Mouse (Mus musculus): ENCODE data around the gene Fbxl17. TPM values are rescaled to one million over a fixed set of nuclear protein-coding genes. Genes with fewer than 3 reads are reported as not detected.

Fbxl17 gene
- total and polyA plus RNA-seq, 3 experiments: 7.8 to 25.9 (median 25.5) TPM

DNA sequence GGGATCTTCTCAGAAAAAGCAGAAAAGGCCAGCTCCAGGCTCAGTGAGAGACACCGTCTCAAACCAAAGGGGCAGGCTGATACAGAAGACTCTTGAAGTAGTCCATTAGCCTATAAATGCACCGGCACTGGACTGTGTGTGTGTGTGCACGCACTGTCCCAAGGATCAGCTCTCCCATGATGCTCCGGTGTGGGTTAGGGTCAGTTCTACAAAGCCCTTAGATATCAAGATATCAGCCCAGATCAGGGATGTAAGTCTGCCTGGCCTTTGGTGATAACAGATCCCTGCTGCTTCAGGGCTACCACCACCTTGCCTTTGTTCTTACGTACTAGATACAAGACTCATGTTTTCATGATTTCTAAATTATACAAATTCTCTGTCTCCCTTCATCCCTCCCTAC lies 294.5 kb downstream of the Fbxl17 start:
- no peaks in the 10 kb centered on the region for H3K79me2 ChIP-seq (replicated peaks; ENCODE audit: control insufficient read depth, insufficient read depth, low read length)
- intact Hi-C loops (cut with DNase I): no loop called here

GRCm38 (mm10) chr17:63203582-63204190 lies 296.1 kb downstream of the Fbxl17 start:
- H3K9ac ChIP-seq (ENCODE audit: low read depth, low read length): no peak overlapping the region
- H3K27me3 ChIP-seq (ENCODE audit: control insufficient read depth, insufficient read depth, low read length): no peaks in the 10 kb centered on the region
- DNase-seq: no peak
- no peak overlapping the region for H3K4me3 ChIP-seq
- no peak overlapping the region for H3K27ac ChIP-seq
- 80% methylated on average over 8 of the region's 8 CpGs for WGBS
- intact Hi-C loops (cut with DNase I): no loop called here
- H3K4me1 ChIP-seq (ENCODE audit: control insufficient read depth, insufficient read depth, low read length): no peaks in the 10 kb centered on the region
- no peak for TF ChIP-seq CTCF (IDR thresholded peaks at IDR 0.05)
- no peak for TF ChIP-seq POLR2A (IDR thresholded peaks at IDR 0.05; ENCODE audit: insufficient read depth, low read depth, low read length)
- no peak for TF ChIP-seq EP300 (IDR thresholded peaks at IDR 0.05; ENCODE audit: insufficient read depth, low read depth, low read length)
- no peaks in the 10 kb centered on the region for H3K79me2 ChIP-seq (replicated peaks; ENCODE audit: control insufficient read depth, insufficient read depth, low read length)
- no peaks in the 10 kb centered on the region for H3K36me3 ChIP-seq (ENCODE audit: control insufficient read depth, insufficient read depth, low read length)

More for the DNA sequence above, 294.5 kb downstream of the Fbxl17 start:
- Histone ChIP-seq H3K9ac (ENCODE audit: low read depth, low read length) (no peak overlapping the region), H3K4me1 (ENCODE audit: control insufficient read depth, insufficient read depth, low read length) (no peaks in the 10 kb centered on the region), H3K27me3 (ENCODE audit: control insufficient read depth, insufficient read depth, low read length) (no peaks in the 10 kb centered on the region), H3K4me3 (no peak overlapping the region), H3K36me3 (ENCODE audit: control insufficient read depth, insufficient read depth, low read length) (no peaks in the 10 kb centered on the region), H3K27ac (no peak overlapping the region)
- no peak for DNase-seq
- 93% methylated on average over 5 of the region's 5 CpGs for WGBS
- TF ChIP-seq EP300 (IDR thresholded peaks at IDR 0.05; ENCODE audit: insufficient read depth, low read depth, low read length) (no peak), CTCF (IDR thresholded peaks at IDR 0.05) (no peak), POLR2A (IDR thresholded peaks at IDR 0.05; ENCODE audit: insufficient read depth, low read depth, low read length) (no peak)

DNA sequence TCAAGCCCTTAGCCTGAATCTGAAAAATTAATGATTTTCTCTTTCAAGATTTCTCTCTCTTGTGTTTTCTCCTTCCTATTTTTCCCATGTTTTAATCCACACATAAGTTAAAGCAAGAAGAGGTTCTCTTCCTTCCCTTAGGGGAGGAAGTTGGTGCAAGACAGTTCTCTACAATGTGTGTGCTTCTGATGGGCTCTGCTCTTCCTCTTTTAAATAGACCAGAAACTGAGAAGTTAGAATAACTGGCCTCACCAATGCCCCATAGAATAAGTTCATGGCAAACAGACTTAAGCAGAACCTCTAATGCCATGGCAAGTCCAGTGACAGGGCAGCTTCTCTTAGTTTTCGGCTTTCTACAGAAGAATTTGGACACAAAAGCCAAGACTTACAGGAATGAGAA lies 301.1 kb downstream of the Fbxl17 start:
- Histone ChIP-seq H3K27ac (no peak overlapping the region), H3K79me2 (replicated peaks; ENCODE audit: control insufficient read depth, insufficient read depth, low read length) (no peaks in the 10 kb centered on the region), H3K27me3 (ENCODE audit: control insufficient read depth, insufficient read depth, low read length) (no peaks in the 10 kb centered on the region), H3K4me3 (no peak overlapping the region), H3K4me1 (ENCODE audit: control insufficient read depth, insufficient read depth, low read length) (no peaks in the 10 kb centered on the region; the same call in 1 of the 2 replicates), H3K9ac (ENCODE audit: low read depth, low read length) (no peak overlapping the region), H3K36me3 (ENCODE audit: control insufficient read depth, insufficient read depth, low read length) (no peaks in the 10 kb centered on the region)
- no peak for DNase-seq
- intact Hi-C loops (cut with DNase I): no loop called here
- no peak for TF ChIP-seq POLR2A (IDR thresholded peaks at IDR 0.05; ENCODE audit: insufficient read depth, low read depth, low read length)
- no peak for TF ChIP-seq CTCF (IDR thresholded peaks at IDR 0.05)
- TF ChIP-seq EP300 (IDR thresholded peaks at IDR 0.05; ENCODE audit: insufficient read depth, low read depth, low read length): no peak
- WGBS: 98% methylated on average over 1 of the region's 1 CpGs

DNA sequence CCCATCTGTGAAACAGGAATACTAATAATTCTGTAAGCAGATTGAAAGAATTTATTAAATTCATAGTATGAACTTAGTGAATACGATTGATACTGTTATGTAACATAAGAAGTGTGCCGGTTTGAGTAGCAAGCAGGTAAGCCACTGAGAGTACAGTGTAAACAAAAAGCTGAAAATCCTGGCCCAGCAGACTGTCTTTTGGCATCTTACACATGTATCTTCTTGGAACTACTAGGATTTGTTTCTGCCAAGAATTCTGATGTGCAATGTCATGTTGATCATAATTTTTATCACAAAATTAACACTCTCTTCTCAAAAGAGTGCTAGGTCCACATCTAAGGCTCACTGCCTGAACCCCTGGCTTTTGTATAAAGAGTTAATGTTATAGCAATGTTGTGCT lies 304.3 kb downstream of the Fbxl17 start:
- intact Hi-C loops (cut with DNase I): no loop called here
- WGBS: 88% methylated on average over 2 of the region's 2 CpGs
- DNase-seq: no peak
- H3K4me3 ChIP-seq: no peak overlapping the region
- no peak overlapping the region for H3K27ac ChIP-seq
- TF ChIP-seq CTCF (IDR thresholded peaks at IDR 0.05) (no peak), EP300 (IDR thresholded peaks at IDR 0.05; ENCODE audit: insufficient read depth, low read depth, low read length) (no peak), POLR2A (IDR thresholded peaks at IDR 0.05; ENCODE audit: insufficient read depth, low read depth, low read length) (no peak)
- H3K9ac ChIP-seq (ENCODE audit: low read depth, low read length): no peak overlapping the region
- no peaks in the 10 kb centered on the region for H3K79me2 ChIP-seq (replicated peaks; ENCODE audit: control insufficient read depth, insufficient read depth, low read length)
- no peaks in the 10 kb centered on the region for H3K27me3 ChIP-seq (ENCODE audit: control insufficient read depth, insufficient read depth, low read length)
- H3K36me3 ChIP-seq (ENCODE audit: control insufficient read depth, insufficient read depth, low read length): no peaks in the 10 kb centered on the region
- H3K4me1 ChIP-seq (ENCODE audit: control insufficient read depth, insufficient read depth, low read length): no peaks in the 10 kb centered on the region; the same call in 1 of the 2 replicates

GRCm38 (mm10) chr17:63193196-63193595 lies 306.6 kb downstream of the Fbxl17 start:
- Histone ChIP-seq H3K4me3 (no peak overlapping the region), H3K27ac (no peak overlapping the region), H3K36me3 (ENCODE audit: control insufficient read depth, insufficient read depth, low read length) (no peaks in the 10 kb centered on the region), H3K9ac (ENCODE audit: low read depth, low read length) (no peak overlapping the region), H3K4me1 (ENCODE audit: control insufficient read depth, insufficient read depth, low read length) (no peaks in the 10 kb centered on the region; the same call in 1 of the 2 replicates), H3K27me3 (ENCODE audit: control insufficient read depth, insufficient read depth, low read length) (no peaks in the 10 kb centered on the region), H3K79me2 (replicated peaks; ENCODE audit: control insufficient read depth, insufficient read depth, low read length) (no peaks in the 10 kb centered on the region)
- DNase-seq: no peak
- no peak for TF ChIP-seq EP300 (IDR thresholded peaks at IDR 0.05; ENCODE audit: insufficient read depth, low read depth, low read length)
- TF ChIP-seq POLR2A (IDR thresholded peaks at IDR 0.05; ENCODE audit: insufficient read depth, low read depth, low read length): no peak
- TF ChIP-seq CTCF (IDR thresholded peaks at IDR 0.05): no peak
- WGBS: 40% methylated on average over 7 of the region's 7 CpGs
- intact Hi-C loops (cut with DNase I): no loop called here

- no peak overlapping the region for H3K9ac ChIP-seq (ENCODE audit: low read depth, low read length)
- WGBS: 58% methylated on average over 8 of the region's 8 CpGs
- no peaks in the 10 kb centered on the region for H3K36me3 ChIP-seq (ENCODE audit: control insufficient read depth, insufficient read depth, low read length)
- H3K4me1 ChIP-seq (ENCODE audit: control insufficient read depth, insufficient read depth, low read length): no peaks in the 10 kb centered on the region; the same call in 1 of the 2 replicates
- H3K27ac ChIP-seq: no peak overlapping the region
- H3K4me3 ChIP-seq: no peak overlapping the region
- intact Hi-C loops (cut with DNase I): no loop called here
- DNase-seq: no peak
- no peaks in the 10 kb centered on the region for H3K79me2 ChIP-seq (replicated peaks; ENCODE audit: control insufficient read depth, insufficient read depth, low read length)
- TF ChIP-seq EP300 (IDR thresholded peaks at IDR 0.05; ENCODE audit: insufficient read depth, low read depth, low read length): no peak
- TF ChIP-seq CTCF (IDR thresholded peaks at IDR 0.05): no peak
- TF ChIP-seq POLR2A (IDR thresholded peaks at IDR 0.05; ENCODE audit: insufficient read depth, low read depth, low read length): no peak
- no peaks in the 10 kb centered on the region for H3K27me3 ChIP-seq (ENCODE audit: control insufficient read depth, insufficient read depth, low read length)
These were observed 308.5 kb downstream of the Fbxl17 start for GRCm38 (mm10) chr17:63191345-63191744.
